Mouse (Mus musculus) spleen, postnatal 14 days (tissue): ENCODE data around the gene Fip1l1.

Experiments used
- DNase-seq, 2 experiments: peaks; one replicate each; pipeline ENCODE4 v3.0.0; 2021 to 2022; ENCODE audit warnings: low spot score in 2 of 2

Gene Fip1l1

GRCm38 (mm10) chr5:74613491-74614151 is 78.4 kb downstream of the Fip1l1 start:
- no peak for DNase-seq

GRCm38 (mm10) chr5:74617816-74618572 is 82.7 kb downstream of the Fip1l1 start:
- DNase-seq = no peak

GRCm38 (mm10) chr5:74618573-74619059 is 83.4 kb downstream of the Fip1l1 start:
- DNase-seq = no peak

GRCm38 (mm10) chr5:74621691-74622470 is 86.6 kb downstream of the Fip1l1 start:
- no peak for DNase-seq

GRCm38 (mm10) chr5:74623316-74624000 is 88.2 kb downstream of the Fip1l1 start:
- no peak for DNase-seq

GRCm38 (mm10) chr5:74624385-74624784 is 89.1 kb downstream of the Fip1l1 start:
- no peak for DNase-seq

- no peak for DNase-seq
These were observed 92.8 kb downstream of the Fip1l1 start for GRCm38 (mm10) chr5:74628001-74628400.

- DNase-seq = no peak
These were observed 97.3 kb downstream of the Fip1l1 start for GRCm38 (mm10) chr5:74632369-74633114.

- no peak for DNase-seq
These were observed 98.2 kb downstream of the Fip1l1 start for GRCm38 (mm10) chr5:74633453-74633852.

- DNase-seq = no peak
These were observed 99.1 kb downstream of the Fip1l1 start for GRCm38 (mm10) chr5:74634391-74634790.

- DNase-seq = no peak
These were observed 104.3 kb downstream of the Fip1l1 start for GRCm38 (mm10) chr5:74639516-74639915.

- DNase-seq = no peak
These were observed 105.3 kb downstream of the Fip1l1 start for GRCm38 (mm10) chr5:74640504-74640903.

GRCm38 (mm10) chr5:74641000-74641399 is 105.8 kb downstream of the Fip1l1 start:
- DNase-seq = no peak

- no peak for DNase-seq
These were observed 107.0 kb downstream of the Fip1l1 start for GRCm38 (mm10) chr5:74642291-74642690.

GRCm38 (mm10) chr5:74647584-74647984 is 112.3 kb downstream of the Fip1l1 start:
- no peak for DNase-seq

- DNase-seq = no peak
These were observed 113.0 kb downstream of the Fip1l1 start for GRCm38 (mm10) chr5:74648216-74648615.
